Mouse (Mus musculus) heart, postnatal 0 days (tissue): ENCODE measurements at regions not wholly inside any gene's neighbourhood (a gene's known extent, or its start where the extent isn't known, plus 50 kb on each side); places are given as distances from the start of the nearest gene placed in this dataset.

Experiments used
- CTCF ChIP-seq: IDR thresholded peaks from 2 replicates; pipeline ENCODE4 v1.5.1; 2016; ENCODE audit warnings: antibody characterized with exemption, control low read depth, low read depth
- EP300 ChIP-seq: IDR thresholded peaks from 2 replicates; pipeline ENCODE4 v1.6.1; 2016; ENCODE audit warnings: antibody characterized with exemption, low read depth

GRCm38 (mm10) chr4:54282934-54283333 lies 457.1 kb downstream of the Tmem38b start:
- no peak for TF ChIP-seq CTCF
- TF ChIP-seq EP300, result no peak
